Mouse (Mus musculus) lung, postnatal 0 days (tissue): ENCODE results near the gene Eno2. TPM values are rescaled to one million over a fixed set of nuclear protein-coding genes. Genes with fewer than 3 reads are reported as not detected.
A peak's percentile ranks its signal among the peaks of the same experiment; 100 is the strongest.

Experiments
- ATAC-seq: fragments of 200-750 bp; cut with Nextera tagmentation; 2 replicates; pipeline ENCODE4 v1.8.0; 2017; ENCODE audit warnings: moderate library complexity
- DNase-seq: peaks from one replicate; pipeline ENCODE4 v3.0.0-alpha.2; 2016; ENCODE audit warnings: low spot score
- H3K27ac ChIP-seq: fragments of 300-500 bp; sonication (generic); 2 replicates; pipeline ENCODE4 v1.5.1; 2014; ENCODE audit warnings: antibody characterized with exemption, mild to moderate bottlenecking, low read length, mixed read lengths
- H3K27me3 ChIP-seq: fragments of 300-500 bp; sonication (generic); replicated peaks from 2 replicates; pipeline ENCODE4 v1.6.1; 2014; ENCODE audit warnings: low read length, mixed read lengths; ENCODE audit not compliant: insufficient read depth
- H3K36me3 ChIP-seq: fragments of 300-500 bp; sonication (generic); 2 replicates; pipeline ENCODE4 v1.6.1; 2014; ENCODE audit warnings: low read length, mixed read lengths; ENCODE audit not compliant: insufficient read depth
- H3K4me1 ChIP-seq: fragments of 300-500 bp; sonication (generic); 2 replicates; pipeline ENCODE4 v1.6.1; 2014; ENCODE audit warnings: antibody characterized with exemption, low read depth, low read length, mixed read lengths; ENCODE audit not compliant: insufficient read depth
- H3K4me2 ChIP-seq: fragments of 300-500 bp; sonication (generic); replicated peaks from 2 replicates; pipeline ENCODE4 v1.6.1; 2014; ENCODE audit warnings: low read depth, mild to moderate bottlenecking, low read length, moderate library complexity, mixed read lengths
- H3K4me3 ChIP-seq: fragments of 300-500 bp; sonication (generic); 2 replicates; pipeline ENCODE4 v1.5.1; 2014; ENCODE audit warnings: low read depth, low read length
- H3K9ac ChIP-seq: fragments of 300-500 bp; sonication (generic); replicated peaks from 2 replicates; pipeline ENCODE4 v1.6.1; 2014; ENCODE audit warnings: low read depth, mild to moderate bottlenecking
- H3K9me3 ChIP-seq: fragments of 300-500 bp; sonication (generic); 2 replicates; pipeline ENCODE4 v1.6.1; 2016; ENCODE audit warnings: low read length, mixed read lengths
- CTCF ChIP-seq: IDR thresholded peaks from 2 replicates; pipeline ENCODE4 v1.5.1; 2016; ENCODE audit warnings: antibody characterized with exemption, mild to moderate bottlenecking
- EP300 ChIP-seq: IDR thresholded peaks from 2 replicates; pipeline ENCODE4 v1.6.1; 2016; ENCODE audit warnings: antibody characterized with exemption, mild to moderate bottlenecking, control low read depth
- WGBS: fragments of 180-500 bp; shearing (Covaris S2); extraction: QIAGEN DNeasy Blood & Tissue Kit; methylation state at CpG from one replicate; pipeline ENCODE4 v1.1.7; 2014; 5-methylcytosine and 5-hydroxymethylcytosine counted together
- polyA plus RNA-seq: library from polyadenylated mRNA; unstranded; fragments of >200 nt; fragmentation: Nextera tagmentation; extraction: Ambion mirVana; gene quantifications from 2 replicates; pipeline ENCODE4 v1.2.1, GENCODE M21; 2015

Gene Eno2
- polyA plus RNA-seq, 1 experiment from 2014 or later: 1.5 TPM

- Histone ChIP-seq H3K4me3 (no peak overlapping the region), H3K4me2 (no peak overlapping the region), H3K9me3 (no peaks in the 10 kb centered on the region), H3K4me1 (no peaks in the 10 kb centered on the region; the same call in 1 of the 2 replicates), H3K36me3 (peaks cover 9% of the 10 kb centered on the region; the same call in 1 of the 2 replicates), H3K27me3 (no peaks in the 10 kb centered on the region), H3K27ac (no peak overlapping the region), H3K9ac (no peak overlapping the region)
- 81% methylated on average over 8 of the region's 8 CpGs for WGBS
- DNase-seq (no peak), ATAC-seq (no peak)
- TF ChIP-seq CTCF: no peak
- no peak for TF ChIP-seq EP300
Measured at GRCm38 (mm10) chr6:124743647-124744046, 25.8 kb downstream of the Eno2 start.

DNA sequence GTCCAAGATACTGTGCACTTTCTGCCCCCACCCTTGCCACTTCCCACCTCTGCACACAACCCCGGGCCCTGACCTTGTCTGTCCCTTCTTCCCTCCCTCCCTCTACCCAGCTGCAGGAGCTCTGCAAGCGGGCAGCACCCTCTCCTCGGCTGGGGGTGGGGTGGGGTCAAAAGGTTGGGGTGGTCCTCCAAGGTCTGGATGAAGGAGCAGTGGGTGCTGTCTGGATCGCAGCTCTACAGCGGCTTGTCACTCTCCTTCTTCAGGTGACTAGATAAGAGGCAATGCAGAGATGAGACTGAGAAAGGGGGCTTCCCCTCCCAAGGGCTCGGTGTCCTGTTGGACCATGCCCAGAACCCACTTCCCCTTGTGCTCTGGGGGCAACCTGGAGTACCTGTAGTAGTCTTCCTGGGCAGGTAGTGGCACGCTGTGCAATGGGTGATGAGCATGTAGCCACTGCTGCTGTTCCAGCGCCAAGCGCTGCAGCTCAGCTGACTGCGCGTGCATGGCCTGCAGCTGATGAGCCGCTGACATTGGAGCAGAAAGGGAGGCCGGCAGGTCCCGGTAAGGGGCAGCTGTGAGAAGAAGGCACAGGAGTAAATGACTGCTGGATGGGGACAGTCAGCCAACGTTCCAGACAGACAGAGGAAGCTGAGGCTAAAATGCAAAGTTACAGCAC is 26.5 kb downstream of the Eno2 start:
- no peak overlapping the region for H3K4me2 ChIP-seq
- ATAC-seq (no peak), DNase-seq (no peak)
- H3K4me3 ChIP-seq: no peak overlapping the region
- no peaks in the 10 kb centered on the region; the same call in 1 of the 2 replicates for H3K4me1 ChIP-seq
- H3K27ac ChIP-seq: no peak overlapping the region
- no peaks in the 10 kb centered on the region for H3K9me3 ChIP-seq
- 83% methylated on average over 15 of the region's 15 CpGs for WGBS
- no peak for TF ChIP-seq CTCF
- TF ChIP-seq EP300: no peak
- H3K36me3 ChIP-seq: peaks cover 9% of the 10 kb centered on the region; the same call in 1 of the 2 replicates
- H3K9ac ChIP-seq: no peak overlapping the region
- H3K27me3 ChIP-seq: no peaks in the 10 kb centered on the region

DNA sequence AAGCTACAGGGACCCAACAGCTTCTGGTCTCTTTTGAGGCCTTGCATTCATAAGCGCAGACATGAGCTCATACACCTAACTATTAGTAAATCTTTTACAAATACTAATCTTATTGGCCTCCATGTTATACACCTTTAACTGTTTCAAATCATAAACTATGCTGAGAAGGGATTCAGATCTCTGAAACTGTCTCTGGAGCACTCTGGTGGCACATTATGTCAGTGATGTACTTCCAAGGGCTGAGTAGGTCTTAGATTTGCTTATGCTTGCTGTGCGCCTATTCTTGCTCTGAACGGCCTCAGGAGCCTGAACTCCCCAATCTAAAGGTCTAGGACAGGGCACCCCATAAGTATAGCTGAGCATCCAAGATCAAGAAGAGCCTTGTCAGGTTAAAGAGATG is 27.6 kb downstream of the Eno2 start:
- no peak for TF ChIP-seq CTCF
- no peak for TF ChIP-seq EP300
- Histone ChIP-seq H3K36me3 (peaks cover 9% of the 10 kb centered on the region; the same call in 1 of the 2 replicates), H3K9me3 (no peaks in the 10 kb centered on the region), H3K4me2 (peak overlapping the region; percentile 80), H3K27ac (peak overlapping the region; percentile 96), H3K4me3 (0 out of 2 replicates have a peak overlapping the region, but pooled peaks have one; percentile 58), H3K9ac (0 out of 2 replicates have a peak overlapping the region, but pooled peaks have one; percentile 10), H3K27me3 (no peaks in the 10 kb centered on the region), H3K4me1 (no peaks in the 10 kb centered on the region; the same call in 1 of the 2 replicates)
- no peak for DNase-seq
- no peak for ATAC-seq
- WGBS: 73% methylated on average over 3 of the region's 3 CpGs

- H3K4me2 ChIP-seq: peak within 1 kb of the TSS; percentile 80
- ATAC-seq (peak; percentile 69), DNase-seq (peak; percentile 97)
- 1% methylated on average over 41 of the region's 41 CpGs for WGBS
- no peaks in the 10 kb centered on the region; the same call in 1 of the 2 replicates for H3K4me1 ChIP-seq
- H3K4me3 ChIP-seq: peak within 1 kb of the TSS; percentile 58
- no peaks in the 10 kb centered on the region for H3K9me3 ChIP-seq
- H3K36me3 ChIP-seq: peaks cover 9% of the 10 kb centered on the region; the same call in 1 of the 2 replicates
- peak within 1 kb of the TSS; percentile 96 for H3K27ac ChIP-seq
- no peak; the same call in none of the 2 replicates for TF ChIP-seq EP300
- TF ChIP-seq CTCF: no peak
- no peaks in the 10 kb centered on the region for H3K27me3 ChIP-seq
- H3K9ac ChIP-seq: peak within 1 kb of the TSS; percentile 53
Measured at GRCm38 (mm10) chr6:124740888-124741761, 28.3 kb downstream of the Eno2 start, which contains the start of gene Grcc10. Gene Grcc10 (minus strand): TSS chr6:124741374.

- Histone ChIP-seq H3K4me3 (peak overlapping the region; percentile 58), H3K4me1 (no peaks in the 10 kb centered on the region; the same call in 1 of the 2 replicates), H3K27me3 (no peaks in the 10 kb centered on the region), H3K27ac (peak overlapping the region; percentile 96), H3K4me2 (peak overlapping the region; percentile 80), H3K9me3 (no peaks in the 10 kb centered on the region), H3K9ac (peak overlapping the region; percentile 53), H3K36me3 (peaks cover 9% of the 10 kb centered on the region; the same call in 1 of the 2 replicates)
- TF ChIP-seq CTCF (peak; percentile 76), EP300 (no peak)
- DNase-seq (peak; percentile 84), ATAC-seq (peak; percentile 16)
- under 1% methylated on average over 26 of the region's 29 CpGs for WGBS
Measured at GRCm38 (mm10) chr6:124740211-124740887, 29.1 kb downstream of the Eno2 start.
